Mouse (Mus musculus) leukemia stem cell, adult 10-12 weeks (primary cell): ENCODE measurements around the gene Gm26661. TPM values are rescaled to one million over a fixed set of nuclear protein-coding genes. Genes with fewer than 3 reads are reported as not detected.

ENCODE experiments used
- polyA plus RNA-seq: library from polyadenylated mRNA; stranded (reverse); fragments of >175 nt; gene quantifications from 2 replicates; pipeline ENCODE4 v1.2.3, GENCODE M21; 2012; ENCODE audit warnings: low replicate concordance

The Gm26661 gene
- not detected in 2 replicates for polyA plus RNA-seq

GRCm38 (mm10) chr14:7791532-7792159 is at the start of gene Gm26661:
Gm26661 (plus strand) TSS chr14:7791587.

GRCm38 (mm10) chr14:7817770-7818462 is 26.5 kb downstream of the Gm26661 start, which contains the start of gene Flnb:
Flnb (plus strand) TSS chr14:7817957.

Other genes with a start within 250 kb of the Gm26661 start
- gene Gm3558, start 223.0 kb upstream of the Gm26661 start, polyA plus RNA-seq: not detected in 2 replicates
- not detected in 2 replicates for gene Gm10338, start 196.0 kb upstream of the Gm26661 start, polyA plus RNA-seq
- gene Gm10128, start 147.6 kb upstream of the Gm26661 start, polyA plus RNA-seq: not detected in 2 replicates
- gene Flnb, start 26.4 kb downstream of the Gm26661 start, polyA plus RNA-seq: 0.62 and 1.7 TPM in 2 replicates
- gene Gm45521, start 165.7 kb downstream of the Gm26661 start, polyA plus RNA-seq: not detected in 2 replicates
- 0.66 and 1.1 TPM in 2 replicates for gene Dnase1l3, start 203.0 kb downstream of the Gm26661 start, polyA plus RNA-seq
- gene Abhd6, start 211.3 kb downstream of the Gm26661 start, polyA plus RNA-seq: 0.26 and 0.28 TPM in 2 replicates